Comparison of ENCODE assay signal across 18 mouse cellular contexts in genomic region chr5:81621715-81622114, GRCm38 (mm10).
"Had no signal": no experiment of that assay in that cellular context is flagged by ENCODE, and none has a peak within 500 bp of the region (broad histone marks: within the 10 kb centered on the region; RNA-seq: fewer than 3 reads in every experiment).

No protein-coding gene starts in this region.

- H3K27ac ChIP-seq: lung, embryonic 15.5 days; macrophage; midbrain, embryonic 12.5 days; neural tube, embryonic 12.5 days; stomach, embryonic 15.5 days; stomach, postnatal 0 days had no signal

- ATAC-seq: liver, postnatal 0 days; lung, postnatal 0 days; midbrain, embryonic 16.5 days had no signal

- DNase-seq: liver, postnatal 0 days; lung, adult 2 months; lung, postnatal 14 days; lung, postnatal 36 days; midbrain, embryonic 14.5 days; right cerebral cortex, postnatal 14 days; thymus, adult 2 months; thymus, postnatal 25 days; thymus, postnatal 4 days had no signal

- H3K4me3 ChIP-seq: lung, embryonic 15.5 days; megakaryocyte, embryonic 14.5 days; midbrain, embryonic 12.5 days; neural tube, embryonic 12.5 days; stomach, embryonic 15.5 days had no signal
